Mouse (Mus musculus): ENCODE data around the gene Olfr669.
"Not testable (repeated sequence)": the region's sequence is repeated elsewhere in the genome, so short reads cannot be mapped to it uniquely, and the experiment has no call there.

The Olfr669 gene

GRCm38 (mm10) chr7:104933940-104934339, at the start of gene Olfr669:
Gene Olfr669 (plus strand): TSS chr7:104934240.
- no peak for DNase-seq

- no peak for DNase-seq
Measured at GRCm38 (mm10) chr7:104895852-104896251, 38.2 kb upstream of the Olfr669 start, which contains the start of gene Olfr666. Gene Olfr666 (minus strand): TSS chr7:104895952.

GRCm38 (mm10) chr7:104921382-104921781, 12.7 kb upstream of the Olfr669 start, which contains the start of gene Olfr667:
Gene Olfr667 (minus strand): TSS chr7:104921482.
- DNase-seq, result no peak

- no peak for DNase-seq
Measured at GRCm38 (mm10) chr7:104927957-104928356, 6.1 kb upstream of the Olfr669 start, which contains the start of gene Olfr668. Gene Olfr668 (minus strand): TSS chr7:104928057.

GRCm38 (mm10) chr7:104950234-104950633, 16.2 kb downstream of the Olfr669 start:
- DNase-seq, result not testable (repeated sequence)

- DNase-seq, result no peak
Measured at GRCm38 (mm10) chr7:104962520-104962919, 28.5 kb downstream of the Olfr669 start, which contains the start of gene Olfr670. Gene Olfr670 (minus strand): TSS chr7:104962620.

- DNase-seq, result not testable (repeated sequence)
Measured at GRCm38 (mm10) chr7:104972507-104972906, 38.5 kb downstream of the Olfr669 start.

GRCm38 (mm10) chr7:104979026-104979425, 45.0 kb downstream of the Olfr669 start, which contains the start of gene Olfr671:
Gene Olfr671 (minus strand): TSS chr7:104979126.
- DNase-seq, result no peak
